Comparison of ENCODE assay signal across 8 mouse cellular contexts in the genomic region with DNA sequence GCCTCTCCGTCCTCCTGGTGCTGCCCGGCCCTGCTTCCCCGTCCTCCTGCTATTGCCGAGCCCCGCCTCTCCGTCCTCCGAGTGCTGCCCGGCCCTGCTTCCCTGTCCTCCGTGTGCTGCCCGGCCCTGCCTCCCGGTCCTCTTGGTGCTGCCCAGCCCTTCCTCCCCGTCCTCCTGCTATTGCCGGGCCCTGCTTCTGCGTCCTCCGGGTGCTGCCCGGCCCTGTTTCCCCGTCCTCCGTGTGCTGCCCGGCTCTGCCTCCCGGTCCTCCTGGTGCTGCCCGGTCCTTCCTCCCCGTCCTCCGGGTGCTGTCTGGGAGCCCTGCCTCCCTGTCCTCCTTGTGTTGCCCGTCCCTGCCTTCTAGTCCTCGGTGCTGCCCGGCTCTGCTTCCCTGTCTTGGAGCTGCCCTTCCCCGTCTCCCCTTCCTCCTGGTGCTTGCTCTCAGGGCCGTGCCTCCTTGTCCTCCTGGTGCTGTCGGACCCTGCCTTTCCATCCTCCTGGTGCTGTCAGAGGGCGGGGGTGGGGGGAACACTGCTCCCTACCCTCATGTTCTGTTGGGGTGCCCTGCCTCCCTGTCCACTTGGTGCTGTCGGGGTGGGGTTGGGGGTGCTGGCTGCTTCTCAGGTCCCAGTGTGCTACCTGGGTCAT. TPM values are rescaled to one million over a fixed set of nuclear protein-coding genes. Genes with fewer than 3 reads are reported as not detected.
DNase-seq lines count a peak whose midpoint lies in the region; ATAC-seq and TF ChIP-seq lines count a peak whose summit lies in the region.

No protein-coding gene starts in this region.

- no peak for TF ChIP-seq POLR2A in myocyte (IDR thresholded peaks at IDR 0.05; ENCODE audit: insufficient read length, low read depth)

- no peaks in the 10 kb centered on the region for H3K9me3 ChIP-seq in forebrain, postnatal 0 days (ENCODE audit: low read length)
- H3K9me3 ChIP-seq in intestine, postnatal 0 days (ENCODE audit: control insufficient read depth): no peaks in the 10 kb centered on the region
- no peaks in the 10 kb centered on the region for H3K9me3 ChIP-seq in liver, embryonic 14.5 days (ENCODE audit: control insufficient read depth, low read length)
- no peaks in the 10 kb centered on the region for H3K9me3 ChIP-seq in stomach, embryonic 16.5 days (replicated peaks; ENCODE audit: control insufficient read depth, low read length)

- peak overlapping the region; percentile 83 for H3K4me2 ChIP-seq in forebrain, postnatal 0 days (ENCODE audit: low read depth)
- H3K4me2 ChIP-seq in intestine, postnatal 0 days (replicated peaks; ENCODE audit: low read depth): peak overlapping the region; percentile 87
- H3K4me2 ChIP-seq in liver, embryonic 14.5 days (ENCODE audit: low read depth): peak overlapping the region; percentile 77
- peak overlapping the region; percentile 94 for H3K4me2 ChIP-seq in myocyte (ENCODE audit: low read depth)
- H3K4me2 ChIP-seq in stomach, embryonic 16.5 days (ENCODE audit: low read depth, low read length): peak overlapping the region; percentile 95

- H3ac ChIP-seq in myocyte (ENCODE audit: control insufficient read depth, insufficient read length): peak overlapping the region; percentile 99

- peaks cover 58% of the 10 kb centered on the region for H3K79me2 ChIP-seq in myocyte (ENCODE audit: control insufficient read depth, insufficient read depth)

- peak; percentile 40 for ATAC-seq in forebrain, postnatal 0 days
- peak; percentile 36; the same call in 1 of the 2 replicates for ATAC-seq in intestine, postnatal 0 days
- ATAC-seq in liver, embryonic 14.5 days (ENCODE audit: insufficient read depth): peak; percentile 58
- ATAC-seq in stomach, embryonic 16.5 days (ENCODE audit: insufficient read depth, low FRiP score): peak; percentile 53; the same call in 1 of the 2 replicates

- 2% methylated on average over 31 of the region's 31 CpGs for WGBS in forebrain, postnatal 0 days
- WGBS in intestine, postnatal 0 days: 2% methylated on average over 31 of the region's 31 CpGs
- 1% methylated on average over 31 of the region's 31 CpGs for WGBS in liver, embryonic 14.5 days (ENCODE audit: insufficient replicate concordance)
- 1% methylated on average over 31 of the region's 31 CpGs for WGBS in stomach, embryonic 16.5 days

- H3K4me1 ChIP-seq in forebrain, postnatal 0 days (ENCODE audit: insufficient read depth): peaks cover 19% of the 10 kb centered on the region
- H3K4me1 ChIP-seq in intestine, postnatal 0 days (replicated peaks; ENCODE audit: control insufficient read depth, insufficient read depth, low read length): peaks cover 6% of the 10 kb centered on the region; the same call in 1 of the 2 replicates
- H3K4me1 ChIP-seq in liver, embryonic 14.5 days (replicated peaks; ENCODE audit: control insufficient read depth in 2 of 2, insufficient read depth in 2 of 2, low read length in 1 of 2): peaks cover 35 to 37% of the 10 kb centered on the region in 2 experiments
- H3K4me1 ChIP-seq in stomach, embryonic 16.5 days (ENCODE audit: control insufficient read depth, insufficient read depth, low read length): peaks cover 17% of the 10 kb centered on the region

- peak overlapping the region; percentile 97 for H3K4me3 ChIP-seq in forebrain, postnatal 0 days (ENCODE audit: low read depth, low read length)
- H3K4me3 ChIP-seq in intestine, postnatal 0 days (ENCODE audit: low read depth, low read length): peak overlapping the region; percentile 99
- peak overlapping the region; percentile 81 to 99 for H3K4me3 ChIP-seq in liver, embryonic 14.5 days (ENCODE audit: insufficient read depth in 1 of 2, low read depth in 2 of 2, low read length in 2 of 2)
- H3K4me3 ChIP-seq in myocyte: peak overlapping the region; percentile 79
- H3K4me3 ChIP-seq in stomach, embryonic 16.5 days (replicated peaks; ENCODE audit: low read length): peak overlapping the region; percentile 95

- H3K27ac ChIP-seq in forebrain, postnatal 0 days (ENCODE audit: low read depth, low read length): peak overlapping the region; percentile 97
- peak overlapping the region; percentile 97; the same call in 1 of the 2 replicates for H3K27ac ChIP-seq in intestine, postnatal 0 days (ENCODE audit: low read depth, low read length)
- peak overlapping the region; percentile 91 for H3K27ac ChIP-seq in liver, embryonic 14.5 days
- peak overlapping the region; percentile 93; the same call in 1 of the 2 replicates for H3K27ac ChIP-seq in stomach, embryonic 16.5 days (ENCODE audit: low read length)

- H3K36me3 ChIP-seq in forebrain, postnatal 0 days (ENCODE audit: insufficient read depth): no peaks in the 10 kb centered on the region
- no peaks in the 10 kb centered on the region for H3K36me3 ChIP-seq in intestine, postnatal 0 days (ENCODE audit: control insufficient read depth, insufficient read depth)
- H3K36me3 ChIP-seq in liver, embryonic 14.5 days (replicated peaks; ENCODE audit: control insufficient read depth, insufficient read depth, low read depth): peaks cover 2% of the 10 kb centered on the region; the same call in 1 of the 2 replicates
- no peaks in the 10 kb centered on the region for H3K36me3 ChIP-seq in myocyte (ENCODE audit: control insufficient read depth, insufficient read depth)
- H3K36me3 ChIP-seq in stomach, embryonic 16.5 days (ENCODE audit: control insufficient read depth, insufficient read depth, low read length): no peaks in the 10 kb centered on the region

- H3K9ac ChIP-seq in forebrain, postnatal 0 days: peak overlapping the region; percentile 97
- peak overlapping the region; percentile 97 for H3K9ac ChIP-seq in intestine, postnatal 0 days (ENCODE audit: low read depth, low read length)
- H3K9ac ChIP-seq in liver, embryonic 14.5 days (replicated peaks): peak overlapping the region; percentile 99
- H3K9ac ChIP-seq in stomach, embryonic 16.5 days (ENCODE audit: low read length): peak overlapping the region; percentile 95

- no peak for TF ChIP-seq EP300 in liver, embryonic 14.5 days (IDR thresholded peaks at IDR 0.05; ENCODE audit: low read depth)

- DNase-seq in layer of hippocampus, adult 8-10 months (ENCODE audit: low spot score in 2 of 2): peak; percentile 11
- no peak for DNase-seq in layer of hippocampus, adult 11-12 months (ENCODE audit: low spot score)
- peak; percentile 30 for DNase-seq in cerebellum, adult 8-10 months
- DNase-seq in forebrain, postnatal 0 days: peak; percentile 39
- no peak for DNase-seq in liver, embryonic 14.5 days (ENCODE audit: low read depth in 3 of 3, low spot score in 3 of 3)

- H3K27me3 ChIP-seq in forebrain, postnatal 0 days (ENCODE audit: insufficient read depth, low read length): no peaks in the 10 kb centered on the region
- H3K27me3 ChIP-seq in intestine, postnatal 0 days (replicated peaks; ENCODE audit: control insufficient read depth, insufficient read depth, low read length): no peaks in the 10 kb centered on the region
- H3K27me3 ChIP-seq in liver, embryonic 14.5 days (ENCODE audit: control insufficient read depth, insufficient read depth, low read length): no peaks in the 10 kb centered on the region
- H3K27me3 ChIP-seq in myocyte (ENCODE audit: control insufficient read depth, insufficient read depth, insufficient read length): no peaks in the 10 kb centered on the region
- no peaks in the 10 kb centered on the region for H3K27me3 ChIP-seq in stomach, embryonic 16.5 days (ENCODE audit: control insufficient read depth, insufficient read depth, low read length)

- no peak for TF ChIP-seq CTCF in forebrain, postnatal 0 days (IDR thresholded peaks at IDR 0.05; ENCODE audit: low read depth)
- TF ChIP-seq CTCF in intestine, postnatal 0 days (IDR thresholded peaks at IDR 0.05; ENCODE audit: low read depth): peak; percentile 7; the same call in 1 of the 2 replicates
- TF ChIP-seq CTCF in liver, embryonic 14.5 days (IDR thresholded peaks at IDR 0.05; ENCODE audit: low read depth): no peak

TF ChIP-seq in myocyte, 11 proteins besides CTCF, POLR2A, EP300 and RAD21 (continues in another document):
- TF ChIP-seq MYOG (IDR thresholded peaks at IDR 0.05; ENCODE audit: control insufficient read depth in 1 of 3, insufficient read depth in 1 of 3, insufficient read length in 2 of 3, low read depth in 2 of 3): peak in 1 of 3 experiments; percentile 18
- no peak for TF ChIP-seq REST (IDR thresholded peaks at IDR 0.05; ENCODE audit: insufficient read depth, insufficient read length)
- TF ChIP-seq POLR2AphosphoS2 (IDR thresholded peaks at IDR 0.05; ENCODE audit: insufficient read length, low read depth): no peak

RNA-seq across cellular contexts. Expression of a gene that starts 1.0 kb away (rescaled TPM):
- 10 to 100 TPM; 23.3 to 32.6 (median 26.6) TPM for total RNA-seq in layer of hippocampus, adult 8-10 months (2022)
- total RNA-seq in forebrain, postnatal 0 days (2014; rRNA removed): 12.3 and 14.9 TPM in 2 replicates
- polyA plus RNA-seq in forebrain, postnatal 0 days (2015; fragmentation: Nextera tagmentation; extraction: Ambion mirVana): 4.4 and 7.8 TPM in 2 replicates
- 8.0 and 9.6 TPM in 2 replicates for polyA plus RNA-seq in intestine, postnatal 0 days (2015; fragmentation: Nextera tagmentation; extraction: Ambion mirVana)
- polyA plus RNA-seq in liver, embryonic 14.5 days (2012; rRNA removed): 4.6 and 6.6 TPM in 2 replicates
- polyA plus RNA-seq in liver, embryonic 14.5 days (2014; fragmentation: Nextera tagmentation; extraction: Ambion mirVana): 9.4 and 9.6 TPM in 2 replicates
- 4.6 TPM for polyA plus RNA-seq in myocyte (2012; fragmentation: generic; extraction: Trizol)
- 15.2 and 15.9 TPM in 2 replicates for polyA plus RNA-seq in stomach, embryonic 16.5 days (2015; fragmentation: Nextera tagmentation; extraction: Ambion mirVana)

RNA-seq across cellular contexts. Expression of a gene that starts 43.1 kb away (rescaled TPM):
- total RNA-seq in layer of hippocampus, adult 8-10 months (2022): 10 to 100 TPM; 12.1 to 14.0 (median 12.9) TPM
- 23.1 and 28.9 TPM in 2 replicates for total RNA-seq in forebrain, postnatal 0 days (2014; rRNA removed)
- polyA plus RNA-seq in forebrain, postnatal 0 days (2015; fragmentation: Nextera tagmentation; extraction: Ambion mirVana): 24.6 and 30.3 TPM in 2 replicates
- 10.7 and 11.1 TPM in 2 replicates for polyA plus RNA-seq in intestine, postnatal 0 days (2015; fragmentation: Nextera tagmentation; extraction: Ambion mirVana)
- polyA plus RNA-seq in liver, embryonic 14.5 days (2012; rRNA removed): 29.9 and 38.0 TPM in 2 replicates
- polyA plus RNA-seq in liver, embryonic 14.5 days (2014; fragmentation: Nextera tagmentation; extraction: Ambion mirVana): 99.8 and 113 TPM in 2 replicates
- 4.2 TPM for polyA plus RNA-seq in myocyte (2012; fragmentation: generic; extraction: Trizol)
- polyA plus RNA-seq in stomach, embryonic 16.5 days (2015; fragmentation: Nextera tagmentation; extraction: Ambion mirVana): 35.9 and 38.6 TPM in 2 replicates

RNA-seq across cellular contexts. Expression of a gene that starts 45.7 kb away (rescaled TPM):
- 100 to 1,000 TPM in 1 of 4 experiments, 10 to 100 TPM in 3; 90.0 to 103 (median 94.6) TPM for total RNA-seq in layer of hippocampus, adult 8-10 months (2022)
- total RNA-seq in forebrain, postnatal 0 days (2014; rRNA removed): 51.9 and 68.0 TPM in 2 replicates
- 50.2 and 58.1 TPM in 2 replicates for polyA plus RNA-seq in forebrain, postnatal 0 days (2015; fragmentation: Nextera tagmentation; extraction: Ambion mirVana)
- 31.2 and 33.1 TPM in 2 replicates for polyA plus RNA-seq in intestine, postnatal 0 days (2015; fragmentation: Nextera tagmentation; extraction: Ambion mirVana)
- 10.5 and 20.3 TPM in 2 replicates for polyA plus RNA-seq in liver, embryonic 14.5 days (2012; rRNA removed)
- 27.5 and 31.4 TPM in 2 replicates for polyA plus RNA-seq in liver, embryonic 14.5 days (2014; fragmentation: Nextera tagmentation; extraction: Ambion mirVana)
- 29.5 TPM for polyA plus RNA-seq in myocyte (2012; fragmentation: generic; extraction: Trizol)
- 15.4 and 16.7 TPM in 2 replicates for polyA plus RNA-seq in stomach, embryonic 16.5 days (2015; fragmentation: Nextera tagmentation; extraction: Ambion mirVana)

Comparison
In these comparisons a context has a peak if more than half of its experiments do, and no peak if none do; other contexts are left out.
1. DNase-seq: peak in layer of hippocampus, adult 8-10 months (2 of 2), cerebellum, adult 8-10 months (single experiment) and forebrain, postnatal 0 days (single experiment); none in layer of hippocampus, adult 11-12 months (single experiment) and liver, embryonic 14.5 days (0 of 3).
2. Peak in every context shown above with its lines, with median percentiles within 50 percentile points of each other: ATAC-seq, H3K27ac ChIP-seq, H3K4me2 ChIP-seq, H3K4me3 ChIP-seq and H3K9ac ChIP-seq.